Mouse (Mus musculus) small intestine, adult 2 months (tissue): ENCODE results near the gene Tex29. TPM values are rescaled to one million over a fixed set of nuclear protein-coding genes. Genes with fewer than 3 reads are reported as not detected.

Source experiments
- H3K27ac ChIP-seq: fragments of 200-500 bp; 2 replicates; pipeline ENCODE4 v1.5.1; 2012; ENCODE audit warnings: low read depth, low read length, control low read depth, inconsistent platforms; ENCODE audit not compliant: insufficient read depth
- H3K27me3 ChIP-seq: fragments of 200-500 bp; 2 replicates; pipeline ENCODE4 v1.6.1; 2012; ENCODE audit warnings: mild to moderate bottlenecking, moderate library complexity, low read length, inconsistent platforms; ENCODE audit not compliant: control insufficient read depth, insufficient read depth
- H3K36me3 ChIP-seq: fragments of 200-500 bp; 2 replicates; pipeline ENCODE4 v1.6.1; 2012; ENCODE audit warnings: mild to moderate bottlenecking, low read length, control low read depth, inconsistent platforms; ENCODE audit not compliant: control insufficient read depth, insufficient read depth
- H3K4me1 ChIP-seq: fragments of 200-500 bp; 2 replicates; pipeline ENCODE4 v1.6.1; 2012; ENCODE audit warnings: low read length, inconsistent platforms, mixed read lengths; ENCODE audit not compliant: control insufficient read depth, insufficient read depth, insufficient read length
- H3K4me3 ChIP-seq: fragments of 200-500 bp; 2 replicates; pipeline ENCODE4 v1.5.1; 2012; ENCODE audit warnings: low read depth, mild to moderate bottlenecking, control low read depth, inconsistent platforms, low read length, moderate library complexity
- CTCF ChIP-seq: fragments of 200-500 bp; IDR thresholded peaks from 2 replicates; pipeline ENCODE4 v1.5.1; 2012; ENCODE audit warnings: low read depth, mild to moderate bottlenecking, control low read depth, inconsistent platforms, low read length, moderate library complexity, mixed read lengths; ENCODE audit not compliant: insufficient replicate concordance, insufficient read length; ENCODE audit errors: extremely low read depth
- POLR2A ChIP-seq: fragments of 200-500 bp; IDR thresholded peaks from 2 replicates; pipeline ENCODE4 v1.6.1; 2012; ENCODE audit warnings: low read depth, mild to moderate bottlenecking, control low read depth, inconsistent platforms, low read length, moderate library complexity
- WGBS: fragments of 180-500 bp; shearing (Covaris S2); methylation state at CpG from one replicate; pipeline ENCODE4 v1.1.7; 2018; 5-methylcytosine and 5-hydroxymethylcytosine counted together
- polyA plus RNA-seq: library from polyadenylated mRNA; depleted of rRNA; stranded (reverse); fragments of >200 nt; gene quantifications from 2 replicates; pipeline ENCODE4 v1.2.3, GENCODE M21; 2012

The Tex29 gene
- polyA plus RNA-seq, 1 experiment, result not detected

DNA sequence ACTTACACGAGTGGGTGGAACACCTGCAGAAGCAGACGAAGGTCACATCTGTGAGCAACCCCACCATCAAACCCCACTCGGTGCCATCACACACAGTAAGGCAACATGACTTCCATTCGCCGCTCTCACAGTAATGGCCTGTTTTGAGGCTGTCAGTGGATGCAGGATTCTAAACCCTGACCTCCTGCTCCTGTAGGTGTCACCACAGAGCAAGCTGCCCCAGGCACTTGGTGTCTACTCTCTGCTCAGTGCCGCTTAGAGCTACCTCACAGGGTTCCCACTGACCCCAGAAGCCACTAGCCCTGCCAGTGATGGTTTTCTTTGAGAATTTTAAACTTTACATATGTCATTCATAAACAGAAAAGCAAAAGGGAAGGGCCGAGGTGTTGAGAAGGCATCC lies 25.1 kb upstream of the Tex29 start:
- no peak overlapping the region for H3K4me3 ChIP-seq
- WGBS, result 92% methylated on average over 7 of the region's 7 CpGs
- H3K27ac ChIP-seq, result no peak overlapping the region
- peaks cover 62% of the 10 kb centered on the region for H3K36me3 ChIP-seq
- H3K4me1 ChIP-seq, result peaks cover 3% of the 10 kb centered on the region; the same call in 1 of the 2 replicates
- no peaks in the 10 kb centered on the region for H3K27me3 ChIP-seq
- TF ChIP-seq POLR2A (no peak), CTCF (no peak)

DNA sequence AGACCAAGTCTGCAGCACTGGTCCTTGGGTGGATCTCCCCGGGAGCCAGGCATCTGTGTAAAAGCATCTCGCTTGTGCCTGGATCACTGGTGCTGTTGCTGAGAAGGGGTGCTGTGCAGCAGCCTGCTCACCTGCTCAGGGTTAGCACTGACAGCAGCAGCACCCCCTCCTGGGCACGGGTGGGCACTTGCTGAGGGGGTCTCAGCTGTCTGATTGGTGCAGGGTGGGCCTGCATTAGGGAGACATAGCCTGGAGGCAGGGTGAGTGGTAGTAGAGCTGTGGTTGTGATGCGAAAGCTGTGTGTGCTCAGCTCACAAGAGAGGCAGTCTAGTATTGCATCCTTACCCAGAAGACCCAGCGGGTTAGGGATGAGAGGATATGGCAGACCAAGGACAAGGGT lies 20.1 kb upstream of the Tex29 start:
- 94% methylated on average over 5 of the region's 5 CpGs for WGBS
- Histone ChIP-seq H3K27me3 (no peaks in the 10 kb centered on the region), H3K27ac (no peak overlapping the region), H3K4me3 (no peak overlapping the region), H3K36me3 (peaks cover 67% of the 10 kb centered on the region), H3K4me1 (no peaks in the 10 kb centered on the region)
- TF ChIP-seq POLR2A (no peak), CTCF (no peak)

DNA sequence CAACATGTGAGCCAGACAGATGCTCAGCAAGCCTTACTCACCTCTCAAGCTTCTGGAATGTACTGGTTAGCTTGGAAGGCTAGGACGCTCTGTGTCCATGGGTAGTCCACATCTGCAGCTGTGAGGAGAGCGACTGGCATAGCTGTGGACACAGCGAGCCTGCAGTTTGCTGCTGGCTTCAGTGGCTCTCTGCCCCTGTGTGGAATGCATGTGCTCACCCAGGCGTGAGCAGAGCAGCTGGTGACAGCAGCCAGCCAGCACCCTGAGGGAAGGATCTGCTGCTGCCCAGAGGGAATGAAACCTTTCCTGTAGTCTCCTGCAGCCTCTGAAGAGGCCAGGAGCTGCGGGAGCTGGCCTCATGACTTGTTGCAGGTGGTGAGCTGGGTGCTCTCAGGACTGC lies 19.7 kb upstream of the Tex29 start:
- Histone ChIP-seq H3K4me3 (no peak overlapping the region), H3K27ac (no peak overlapping the region), H3K27me3 (no peaks in the 10 kb centered on the region), H3K4me1 (no peaks in the 10 kb centered on the region), H3K36me3 (peaks cover 63% of the 10 kb centered on the region)
- 90% methylated on average over 5 of the region's 5 CpGs for whole genome bisulfite sequencing
- no peak for TF ChIP-seq POLR2A
- TF ChIP-seq CTCF, result no peak

DNA sequence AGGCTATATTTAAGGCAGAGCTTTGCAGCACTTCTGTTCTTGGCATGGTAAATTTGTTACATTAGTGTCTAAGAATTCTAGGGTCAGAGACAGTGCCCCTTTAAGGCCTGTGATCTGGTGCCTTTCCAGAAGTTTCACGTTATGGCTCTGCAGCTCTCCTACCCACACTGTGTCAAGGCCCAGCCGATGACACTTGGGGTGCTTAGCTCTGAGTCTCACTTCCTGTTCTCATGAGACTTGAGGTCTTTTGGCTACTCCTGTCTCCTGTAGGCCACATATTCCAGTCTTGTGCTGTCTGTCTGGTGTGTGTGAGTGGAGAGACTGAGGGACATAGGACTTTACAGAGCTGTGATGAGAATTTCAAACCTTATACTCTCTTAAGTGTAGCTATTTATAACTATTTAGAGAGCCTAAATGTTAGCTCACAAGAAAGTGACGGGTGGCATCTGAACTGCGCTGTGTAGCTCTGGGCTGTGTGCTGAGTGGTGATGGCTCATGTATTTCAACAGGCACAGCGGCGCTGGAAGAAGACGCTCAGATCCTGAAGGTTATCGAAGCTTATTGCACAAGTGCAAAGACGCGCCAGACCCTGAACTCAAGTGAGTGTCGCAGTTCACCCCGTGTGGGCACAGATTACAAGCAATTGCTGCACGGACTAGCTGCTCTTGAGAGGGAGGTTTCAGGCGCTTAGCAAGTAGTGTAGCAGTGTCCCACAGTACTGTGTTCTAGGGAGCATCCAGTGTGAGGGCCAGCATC lies 18.6 kb upstream of the Tex29 start:
- no peaks in the 10 kb centered on the region for H3K27me3 ChIP-seq
- peaks cover 61% of the 10 kb centered on the region for H3K36me3 ChIP-seq
- H3K27ac ChIP-seq, result no peak overlapping the region
- no peak overlapping the region for H3K4me3 ChIP-seq
- no peaks in the 10 kb centered on the region for H3K4me1 ChIP-seq
- TF ChIP-seq CTCF (no peak), POLR2A (no peak)
- 92% methylated on average over 14 of the region's 14 CpGs for WGBS

DNA sequence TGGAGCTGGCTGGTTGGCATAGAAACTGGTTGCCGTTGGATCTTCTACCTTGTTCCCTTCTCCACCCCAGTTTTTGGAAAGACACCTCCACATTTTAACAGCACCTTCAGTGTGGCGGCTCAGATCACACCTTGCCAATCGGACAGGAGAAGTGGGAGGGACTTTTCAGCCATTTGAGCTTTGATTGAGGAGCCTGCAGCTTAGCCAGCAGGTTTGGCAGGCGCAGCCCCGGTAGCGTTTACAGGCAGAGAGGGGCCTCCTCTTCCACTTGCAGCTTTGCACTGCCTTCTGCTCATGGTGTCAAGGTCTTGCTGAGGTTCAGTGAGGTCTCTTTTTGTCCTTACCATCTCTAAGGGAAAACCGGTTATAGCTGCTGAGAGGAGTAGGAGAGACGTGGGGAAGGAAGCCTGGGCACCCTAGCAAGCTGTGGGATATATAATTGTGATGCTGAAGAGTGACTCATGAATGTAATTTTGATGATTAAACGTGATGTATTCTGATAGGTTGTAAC lies 17.7 kb upstream of the Tex29 start:
- no peak overlapping the region for H3K4me3 ChIP-seq
- H3K36me3 ChIP-seq, result peaks cover 61% of the 10 kb centered on the region
- TF ChIP-seq POLR2A (no peak), CTCF (no peak)
- no peaks in the 10 kb centered on the region for H3K4me1 ChIP-seq
- H3K27me3 ChIP-seq, result no peaks in the 10 kb centered on the region
- H3K27ac ChIP-seq, result no peak overlapping the region
- WGBS, result 69% methylated on average over 9 of the region's 9 CpGs

DNA sequence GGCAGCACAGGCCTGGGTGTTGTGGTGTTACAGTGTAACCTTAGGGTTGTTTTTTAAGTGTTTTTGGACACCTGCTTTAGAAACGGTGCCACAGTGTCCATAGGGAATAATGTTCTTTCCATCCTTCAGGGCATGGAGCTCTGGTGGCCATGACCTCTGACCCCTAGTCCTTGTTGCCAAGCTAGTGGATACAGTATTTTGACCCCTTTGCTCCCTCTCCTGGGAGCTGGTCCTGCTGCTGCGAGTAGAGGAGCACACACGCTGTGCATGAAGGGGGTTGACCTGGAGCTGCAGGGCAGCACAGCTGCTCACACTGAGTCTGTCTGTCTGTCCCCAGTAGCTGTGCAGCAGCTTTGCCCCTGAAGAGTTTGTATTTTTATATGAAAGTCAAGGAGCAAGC lies 14.5 kb upstream of the Tex29 start:
- no peak overlapping the region for H3K4me3 ChIP-seq
- H3K4me1 ChIP-seq, result no peaks in the 10 kb centered on the region
- no peak for TF ChIP-seq CTCF
- no peak for TF ChIP-seq POLR2A
- no peaks in the 10 kb centered on the region for H3K27me3 ChIP-seq
- peaks cover 46% of the 10 kb centered on the region for H3K36me3 ChIP-seq
- 74% methylated on average over 3 of the region's 3 CpGs for WGBS
- H3K27ac ChIP-seq, result no peak overlapping the region

DNA sequence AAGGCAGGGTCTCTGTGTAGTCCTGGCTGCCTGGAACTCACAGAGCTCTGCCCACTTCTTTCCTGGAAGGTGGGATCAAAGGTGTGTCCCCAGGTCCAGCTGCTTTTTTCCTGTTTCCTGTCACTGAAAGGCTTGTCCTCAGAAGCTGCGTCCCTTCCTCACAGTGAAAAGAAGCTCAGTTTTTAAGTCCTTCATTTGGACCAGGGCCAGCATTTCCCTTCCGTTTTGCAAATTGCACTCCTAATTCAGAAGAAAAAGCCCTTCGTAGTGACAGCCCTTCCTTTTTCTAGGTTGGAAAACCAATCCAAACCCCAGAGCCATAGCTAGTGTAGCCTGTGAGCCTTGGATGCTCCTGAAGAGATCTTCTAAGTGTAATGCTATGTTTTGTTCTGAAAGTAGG lies 13.0 kb upstream of the Tex29 start:
- Histone ChIP-seq H3K4me3 (no peak overlapping the region), H3K27ac (no peak overlapping the region), H3K27me3 (no peaks in the 10 kb centered on the region), H3K36me3 (peaks cover 47% of the 10 kb centered on the region), H3K4me1 (no peaks in the 10 kb centered on the region)
- 75% methylated on average over 3 of the region's 3 CpGs for WGBS
- TF ChIP-seq POLR2A (no peak), CTCF (no peak)
